Mouse (Mus musculus) hindbrain, embryonic 16.5 days (tissue): Measurements from ENCODE around the gene Macrod2. TPM values are rescaled to one million over a fixed set of nuclear protein-coding genes. Genes with fewer than 3 reads are reported as not detected.

Source experiments
- ATAC-seq: fragments of 200-750 bp; cut with Nextera tagmentation; 2 replicates; pipeline ENCODE4 v1.8.0; 2017; ENCODE audit warnings: moderate TSS enrichment, moderate library complexity
- H3K27ac ChIP-seq: fragments of 300-500 bp; sonication (generic); 2 replicates; pipeline ENCODE4 v1.5.1; 2014; ENCODE audit warnings: low read depth, mild to moderate bottlenecking, control low read depth, low read length, moderate library complexity
- H3K27me3 ChIP-seq: fragments of 300-500 bp; sonication (generic); replicated peaks from 2 replicates; pipeline ENCODE4 v1.6.1; 2014; ENCODE audit warnings: low read length; ENCODE audit not compliant: control insufficient read depth, insufficient read depth
- H3K36me3 ChIP-seq: fragments of 300-500 bp; sonication (generic); 2 replicates; pipeline ENCODE4 v1.6.1; 2014; ENCODE audit warnings: mild to moderate bottlenecking, low read length, moderate library complexity, mixed read lengths; ENCODE audit not compliant: control insufficient read depth, insufficient read depth
- H3K4me1 ChIP-seq: fragments of 300-500 bp; sonication (generic); 2 replicates; pipeline ENCODE4 v1.6.1; 2014; ENCODE audit warnings: low read depth, low read length; ENCODE audit not compliant: control insufficient read depth, insufficient read depth
- H3K4me2 ChIP-seq: fragments of 300-500 bp; sonication (generic); 2 replicates; pipeline ENCODE4 v1.6.1; 2014; ENCODE audit warnings: mild to moderate bottlenecking, low read length, control low read depth, moderate library complexity
- H3K4me3 ChIP-seq: fragments of 300-500 bp; sonication (generic); 2 replicates; pipeline ENCODE4 v1.5.1; 2014; ENCODE audit warnings: mild to moderate bottlenecking, low read length, control low read depth, moderate library complexity
- H3K9ac ChIP-seq: fragments of 300-500 bp; sonication (generic); 2 replicates; pipeline ENCODE4 v1.6.1; 2014; ENCODE audit warnings: low read depth, mild to moderate bottlenecking, control low read depth, low read length, moderate library complexity
- H3K9me3 ChIP-seq: fragments of 300-500 bp; sonication (generic); 2 replicates; pipeline ENCODE4 v1.6.1; 2014; ENCODE audit warnings: mild to moderate bottlenecking, low read length, moderate library complexity; ENCODE audit not compliant: control insufficient read depth
- WGBS: fragments of 180-500 bp; shearing (Covaris S2); extraction: QIAGEN DNeasy Blood & Tissue Kit; methylation state at CpG from one replicate; pipeline ENCODE4 v1.1.7; 2014; 5-methylcytosine and 5-hydroxymethylcytosine counted together
- polyA plus RNA-seq: library from polyadenylated mRNA; unstranded; fragments of >200 nt; fragmentation: Nextera tagmentation; extraction: Ambion mirVana; gene quantifications from 2 replicates; pipeline ENCODE4 v1.2.1, GENCODE M21; 2015

Macrod2 gene
- polyA plus RNA-seq, 1 experiment from 2014 or later = 85.4 TPM

GRCm38 (mm10) chr2:141700759-141701452, 1305.8 kb downstream of the Macrod2 start:
- Histone ChIP-seq H3K9me3 (no peaks in the 10 kb centered on the region), H3K27ac (no peak overlapping the region), H3K4me1 (no peaks in the 10 kb centered on the region), H3K36me3 (no peaks in the 10 kb centered on the region), H3K4me2 (no peak overlapping the region), H3K4me3 (no peak overlapping the region), H3K27me3 (no peaks in the 10 kb centered on the region), H3K9ac (no peak overlapping the region)
- ATAC-seq = no peak
- 56% methylated on average over 7 of the region's 7 CpGs for WGBS

GRCm38 (mm10) chr2:141711785-141712184, 1316.7 kb downstream of the Macrod2 start:
- WGBS = 54% methylated on average over 2 of the region's 2 CpGs
- H3K4me1 ChIP-seq = no peaks in the 10 kb centered on the region
- H3K27me3 ChIP-seq = no peaks in the 10 kb centered on the region
- ATAC-seq = no peak
- H3K4me3 ChIP-seq = no peak overlapping the region
- no peaks in the 10 kb centered on the region for H3K36me3 ChIP-seq
- no peak overlapping the region for H3K4me2 ChIP-seq
- no peaks in the 10 kb centered on the region for H3K9me3 ChIP-seq
- H3K9ac ChIP-seq = no peak overlapping the region
- no peak overlapping the region for H3K27ac ChIP-seq

- Histone ChIP-seq H3K27ac (no peak overlapping the region), H3K27me3 (no peaks in the 10 kb centered on the region), H3K9me3 (no peaks in the 10 kb centered on the region), H3K4me1 (no peaks in the 10 kb centered on the region), H3K36me3 (no peaks in the 10 kb centered on the region), H3K9ac (no peak overlapping the region), H3K4me2 (no peak overlapping the region), H3K4me3 (no peak overlapping the region)
- ATAC-seq = no peak
- 69% methylated on average over 4 of the region's 4 CpGs for WGBS
Observed at GRCm38 (mm10) chr2:141712265-141712664, 1317.2 kb downstream of the Macrod2 start.

- Histone ChIP-seq H3K4me3 (no peak overlapping the region), H3K4me1 (no peaks in the 10 kb centered on the region), H3K4me2 (no peak overlapping the region), H3K9ac (no peak overlapping the region), H3K36me3 (no peaks in the 10 kb centered on the region), H3K9me3 (no peaks in the 10 kb centered on the region), H3K27ac (no peak overlapping the region), H3K27me3 (no peaks in the 10 kb centered on the region)
- 85% methylated on average over 3 of the region's 3 CpGs for WGBS
- ATAC-seq = no peak
Observed at GRCm38 (mm10) chr2:141715061-141715460, 1320.0 kb downstream of the Macrod2 start.

DNA sequence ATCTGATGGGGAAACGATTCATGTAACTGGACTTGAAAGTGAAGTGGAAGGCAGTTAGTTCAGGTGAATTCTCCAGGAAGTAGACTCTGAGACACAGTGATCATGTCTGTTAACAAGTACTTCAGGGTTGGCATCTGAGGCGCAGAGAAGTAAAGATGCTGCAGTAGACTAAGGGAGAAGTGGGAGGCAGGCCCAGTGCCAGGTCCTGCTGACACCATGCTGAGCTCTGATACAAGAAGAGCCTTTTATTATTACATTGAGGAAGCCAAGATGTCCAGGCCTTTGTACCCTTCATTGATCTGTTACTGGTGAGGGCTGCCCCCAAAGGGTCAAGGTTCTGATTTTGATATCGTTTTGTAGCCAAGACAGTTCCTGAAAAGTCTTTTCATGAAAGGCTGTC, 1327.4 kb downstream of the Macrod2 start:
- H3K4me3 ChIP-seq = no peak overlapping the region
- H3K9ac ChIP-seq = no peak overlapping the region
- no peak for ATAC-seq
- no peak overlapping the region for H3K4me2 ChIP-seq
- no peaks in the 10 kb centered on the region for H3K36me3 ChIP-seq
- H3K27ac ChIP-seq = no peak overlapping the region
- no peaks in the 10 kb centered on the region for H3K27me3 ChIP-seq
- no peaks in the 10 kb centered on the region for H3K4me1 ChIP-seq
- 85% methylated on average over 3 of the region's 3 CpGs for WGBS
- H3K9me3 ChIP-seq = no peaks in the 10 kb centered on the region

DNA sequence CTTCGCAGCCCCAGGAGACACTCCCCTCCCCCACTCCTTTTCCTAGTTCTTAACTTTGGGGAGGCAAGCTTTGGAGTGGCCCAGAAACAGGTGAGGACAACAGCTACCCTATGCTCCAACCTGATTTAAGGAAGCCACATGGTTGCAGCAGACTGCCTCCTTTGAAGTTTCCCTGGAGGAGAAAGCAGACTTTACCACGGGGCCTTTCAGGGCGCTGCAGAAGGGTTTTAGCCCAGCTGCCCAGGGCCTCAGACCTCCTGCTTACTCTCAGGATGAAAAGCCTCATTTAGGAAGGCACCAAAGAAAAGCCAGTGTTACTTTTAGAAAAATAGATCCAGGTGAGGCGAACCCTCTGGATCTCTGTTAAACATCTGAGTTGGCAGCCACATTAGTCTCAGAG, 1333.9 kb downstream of the Macrod2 start:
- Histone ChIP-seq H3K36me3 (no peaks in the 10 kb centered on the region), H3K4me3 (no peak overlapping the region), H3K27ac (no peak overlapping the region), H3K9ac (no peak overlapping the region), H3K4me2 (no peak overlapping the region), H3K27me3 (no peaks in the 10 kb centered on the region), H3K4me1 (no peaks in the 10 kb centered on the region), H3K9me3 (no peaks in the 10 kb centered on the region)
- WGBS = 62% methylated on average over 4 of the region's 4 CpGs
- no peak for ATAC-seq

- Histone ChIP-seq H3K27ac (no peak overlapping the region), H3K4me1 (no peaks in the 10 kb centered on the region), H3K9ac (no peak overlapping the region), H3K4me3 (no peak overlapping the region), H3K36me3 (no peaks in the 10 kb centered on the region), H3K4me2 (no peak overlapping the region), H3K9me3 (no peaks in the 10 kb centered on the region), H3K27me3 (no peaks in the 10 kb centered on the region)
- WGBS = 88% methylated on average over 5 of the region's 5 CpGs
- no peak for ATAC-seq
Observed at GRCm38 (mm10) chr2:141736685-141737456, 1341.8 kb downstream of the Macrod2 start.

- Histone ChIP-seq H3K36me3 (no peaks in the 10 kb centered on the region), H3K27ac (no peak overlapping the region), H3K27me3 (no peaks in the 10 kb centered on the region), H3K4me2 (no peak overlapping the region), H3K4me1 (no peaks in the 10 kb centered on the region), H3K4me3 (no peak overlapping the region), H3K9me3 (no peaks in the 10 kb centered on the region), H3K9ac (no peak overlapping the region)
- no peak; the same call in 1 of the 2 replicates for ATAC-seq
- WGBS = 66% methylated on average over 1 of the region's 1 CpGs
Observed at GRCm38 (mm10) chr2:141738702-141739101, 1343.6 kb downstream of the Macrod2 start.

DNA sequence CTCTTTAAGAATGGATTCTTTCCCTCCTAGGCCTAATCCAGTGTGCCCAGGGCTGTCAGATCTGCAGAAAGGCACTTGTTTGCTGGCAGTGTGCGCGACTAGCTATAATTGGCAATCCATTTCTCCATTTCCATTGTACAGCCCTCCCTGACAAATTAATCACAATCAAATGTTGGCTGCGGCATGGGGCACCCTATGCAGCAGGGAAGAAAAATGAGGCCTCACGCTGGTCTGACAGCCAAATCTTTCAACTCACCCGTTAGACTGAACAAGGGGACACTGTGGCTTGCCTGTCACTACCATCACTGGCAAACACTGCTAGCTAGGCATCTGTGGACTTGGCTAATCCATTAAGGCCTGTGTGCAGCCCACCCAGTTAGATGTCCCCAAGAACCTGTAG, 1345.2 kb downstream of the Macrod2 start:
- H3K27me3 ChIP-seq = no peaks in the 10 kb centered on the region
- peak; percentile 95 for ATAC-seq
- no peaks in the 10 kb centered on the region for H3K36me3 ChIP-seq
- H3K4me3 ChIP-seq = no peak overlapping the region
- no peak overlapping the region for H3K27ac ChIP-seq
- no peak overlapping the region for H3K9ac ChIP-seq
- WGBS = 33% methylated on average over 5 of the region's 5 CpGs
- no peak overlapping the region for H3K4me2 ChIP-seq
- no peaks in the 10 kb centered on the region for H3K9me3 ChIP-seq
- H3K4me1 ChIP-seq = no peaks in the 10 kb centered on the region
